Mouse (Mus musculus) embryonic facial prominence, embryonic 12.5 days (tissue): ENCODE results near the gene Rnh1. TPM values are rescaled to one million over a fixed set of nuclear protein-coding genes. Genes with fewer than 3 reads are reported as not detected.
A peak's percentile ranks its signal among the peaks of the same experiment; 100 is the strongest.

Experiments
- ATAC-seq: fragments of 200-750 bp; cut with Nextera tagmentation; 2 replicates; pipeline ENCODE4 v1.8.0; 2017; ENCODE audit not compliant: insufficient number of reproducible peaks, insufficient read depth, low FRiP score, low TSS enrichment
- H3K27ac ChIP-seq: fragments of 300-500 bp; sonication (generic); 2 replicates; pipeline ENCODE4 v1.5.1; 2016; ENCODE audit warnings: mild to moderate bottlenecking
- H3K27me3 ChIP-seq: fragments of 300-500 bp; sonication (generic); 2 replicates; pipeline ENCODE4 v1.6.1; 2016; ENCODE audit warnings: mild to moderate bottlenecking, moderate library complexity
- H3K36me3 ChIP-seq: fragments of 300-500 bp; sonication (generic); 2 replicates; pipeline ENCODE4 v1.6.1; 2016; ENCODE audit warnings: mild to moderate bottlenecking
- H3K4me1 ChIP-seq: fragments of 300-500 bp; sonication (generic); 2 replicates; pipeline ENCODE4 v1.6.1; 2016
- H3K4me2 ChIP-seq: fragments of 300-500 bp; sonication (generic); replicated peaks from 2 replicates; pipeline ENCODE4 v1.6.1; 2016; ENCODE audit warnings: mild to moderate bottlenecking, moderate library complexity
- H3K4me3 ChIP-seq: fragments of 300-500 bp; sonication (generic); 2 replicates; pipeline ENCODE4 v1.5.1; 2016; ENCODE audit warnings: mild to moderate bottlenecking
- H3K9ac ChIP-seq: fragments of 300-500 bp; sonication (generic); 2 replicates; pipeline ENCODE4 v1.6.1; 2016; ENCODE audit warnings: mild to moderate bottlenecking, moderate library complexity
- H3K9me3 ChIP-seq: fragments of 300-500 bp; sonication (generic); 2 replicates; pipeline ENCODE4 v1.6.1; 2016; ENCODE audit warnings: mild to moderate bottlenecking, moderate library complexity
- WGBS: fragments of 180-500 bp; shearing (Covaris S2); methylation state at CpG from one replicate; pipeline ENCODE4 v1.1.7; 2016; 5-methylcytosine and 5-hydroxymethylcytosine counted together
- polyA plus RNA-seq: library from polyadenylated mRNA; unstranded; fragments of >200 nt; fragmentation: Nextera tagmentation; extraction: Ambion mirVana; gene quantifications from 2 replicates; pipeline ENCODE4 v1.2.1, GENCODE M21; 2016

Gene Rnh1
- polyA plus RNA-seq, 1 experiment from 2014 or later, result 87.9 TPM

- H3K4me1 ChIP-seq, result peaks cover 20% of the 10 kb centered on the region
Observed at GRCm38 (mm10) chr7:141215101-141215879, 42.6 kb upstream of the Rnh1 start, which contains the start of gene Rassf7. Gene Rassf7, plus strand, starts transcription at chr7:141215860.

GRCm38 (mm10) chr7:141214310-141214709 is 41.7 kb upstream of the Rnh1 start:
- H3K27me3 ChIP-seq, result no peaks in the 10 kb centered on the region
- peaks cover 12% of the 10 kb centered on the region; the same call in 1 of the 2 replicates for H3K36me3 ChIP-seq
- ATAC-seq, result no peak
- no peak overlapping the region; the same call in 1 of the 2 replicates for H3K4me2 ChIP-seq
- no peaks in the 10 kb centered on the region for H3K9me3 ChIP-seq
- H3K27ac ChIP-seq, result peak overlapping the region; percentile 94
- peaks cover 19% of the 10 kb centered on the region for H3K4me1 ChIP-seq
- H3K4me3 ChIP-seq, result no peak overlapping the region
- H3K9ac ChIP-seq, result peak overlapping the region; percentile 72; the same call in 1 of the 2 replicates
- WGBS, result 68% methylated on average over 3 of the region's 3 CpGs

More at GRCm38 (mm10) chr7:141215101-141215879, 42.6 kb upstream of the Rnh1 start, which contains the start of gene Rassf7:
- 1% methylated on average over 41 of the region's 41 CpGs for WGBS
- Histone ChIP-seq H3K4me2 (peak within 1 kb of the TSS; percentile 89), H3K9me3 (no peaks in the 10 kb centered on the region), H3K27me3 (no peaks in the 10 kb centered on the region), H3K4me3 (peak within 1 kb of the TSS; percentile 68), H3K27ac (peak within 1 kb of the TSS; percentile 94), H3K36me3 (peaks cover 15% of the 10 kb centered on the region), H3K9ac (peak within 1 kb of the TSS; percentile 72)
- peak; percentile 90 for ATAC-seq

GRCm38 (mm10) chr7:141213605-141214235 is 41.1 kb upstream of the Rnh1 start, which contains the start of gene Lmntd2:
Gene Lmntd2, minus strand, starts transcription at chr7:141214080.
- H3K4me3 ChIP-seq, result peak within 1 kb of the TSS; percentile 68
- H3K27me3 ChIP-seq, result no peaks in the 10 kb centered on the region
- H3K9me3 ChIP-seq, result no peaks in the 10 kb centered on the region
- peak within 1 kb of the TSS; percentile 94 for H3K27ac ChIP-seq
- ATAC-seq, result no peak
- 92% methylated on average over 11 of the region's 11 CpGs for WGBS
- H3K36me3 ChIP-seq, result peaks cover 12% of the 10 kb centered on the region; the same call in 1 of the 2 replicates
- peaks cover 19% of the 10 kb centered on the region for H3K4me1 ChIP-seq
- peak within 1 kb of the TSS; percentile 72 for H3K9ac ChIP-seq
- H3K4me2 ChIP-seq, result peak within 1 kb of the TSS; percentile 89

DNA sequence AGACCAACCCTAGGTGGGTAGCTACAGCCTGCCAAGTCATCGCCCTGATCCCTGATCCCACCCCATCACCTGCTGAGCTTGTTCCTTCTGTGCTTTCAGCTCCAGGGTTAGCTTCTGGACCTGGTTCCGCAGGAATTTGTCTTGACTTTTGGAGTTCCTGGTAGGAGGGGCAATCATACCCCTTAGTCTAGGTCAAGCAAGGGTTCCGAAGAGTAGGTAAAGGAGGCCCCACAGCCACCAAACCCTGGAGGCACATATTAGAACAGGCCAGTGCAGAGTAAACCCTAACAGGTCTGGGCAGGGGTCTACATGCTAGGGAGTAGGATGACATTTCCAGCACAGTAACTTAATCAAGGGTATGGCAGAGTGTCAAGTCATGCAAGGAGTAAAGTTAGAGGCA is 40.5 kb upstream of the Rnh1 start:
- Histone ChIP-seq H3K36me3 (peaks cover 11% of the 10 kb centered on the region; the same call in 1 of the 2 replicates), H3K4me1 (peaks cover 19% of the 10 kb centered on the region), H3K27ac (no peak overlapping the region), H3K4me3 (no peak overlapping the region), H3K4me2 (no peak overlapping the region), H3K27me3 (no peaks in the 10 kb centered on the region), H3K9ac (no peak overlapping the region), H3K9me3 (no peaks in the 10 kb centered on the region)
- ATAC-seq, result no peak
- 77% methylated on average over 3 of the region's 3 CpGs for WGBS

DNA sequence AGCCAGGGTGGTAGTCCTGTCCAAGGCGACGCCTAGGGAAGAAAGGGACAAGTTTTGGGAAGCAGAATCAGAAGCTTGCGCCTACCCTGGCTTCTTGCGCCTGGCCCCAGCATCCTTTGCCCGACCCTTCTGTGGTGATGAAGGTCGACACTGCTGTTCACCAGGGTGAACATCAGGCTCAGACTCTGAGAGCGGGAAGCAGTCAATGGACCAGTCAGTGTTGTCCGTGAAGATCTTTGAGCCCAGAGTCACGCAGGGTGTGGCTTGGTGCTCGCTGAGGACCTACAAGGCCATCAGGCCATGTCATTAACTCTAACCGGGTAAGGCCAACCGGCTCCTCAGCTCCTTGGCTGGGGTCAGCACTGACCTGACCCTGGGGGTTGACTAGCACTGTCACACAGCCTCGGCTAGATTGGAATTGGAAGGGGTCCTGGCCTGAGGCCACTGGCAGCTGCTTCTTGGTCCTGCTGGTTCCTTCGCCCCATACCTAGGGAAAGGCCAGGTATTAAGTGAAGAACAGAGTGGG is 38.0 kb upstream of the Rnh1 start:
- Histone ChIP-seq H3K9me3 (no peaks in the 10 kb centered on the region), H3K27me3 (no peaks in the 10 kb centered on the region), H3K36me3 (no peaks in the 10 kb centered on the region), H3K4me3 (no peak overlapping the region), H3K4me1 (peaks cover 6% of the 10 kb centered on the region; the same call in 1 of the 2 replicates), H3K4me2 (no peak overlapping the region), H3K9ac (no peak overlapping the region), H3K27ac (no peak overlapping the region)
- no peak for ATAC-seq
- 85% methylated on average over 14 of the region's 14 CpGs for WGBS

DNA sequence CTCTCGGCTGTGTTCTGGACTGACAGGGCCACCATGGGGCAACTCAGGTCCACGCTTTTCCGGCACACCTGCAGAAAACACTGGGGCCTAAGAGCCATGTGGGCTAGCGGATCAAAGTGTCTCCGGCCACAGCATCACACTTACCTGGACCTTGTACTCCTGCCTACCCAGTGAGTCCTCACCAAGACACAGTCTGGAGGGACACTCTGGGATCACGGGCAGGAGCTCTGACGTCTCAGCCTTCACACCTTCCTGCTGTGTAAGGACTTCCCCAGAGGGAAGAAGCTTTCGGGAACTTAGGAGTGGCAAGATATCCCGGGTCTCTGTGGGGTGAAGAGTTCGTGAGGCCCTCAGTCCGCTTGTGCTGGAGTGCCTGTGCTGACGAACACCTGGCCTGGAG is 37.5 kb upstream of the Rnh1 start:
- ATAC-seq, result no peak
- Histone ChIP-seq H3K4me2 (no peak overlapping the region), H3K9me3 (no peaks in the 10 kb centered on the region), H3K27ac (no peak overlapping the region), H3K9ac (no peak overlapping the region), H3K36me3 (no peaks in the 10 kb centered on the region), H3K27me3 (no peaks in the 10 kb centered on the region), H3K4me1 (peaks cover 5% of the 10 kb centered on the region; the same call in 1 of the 2 replicates), H3K4me3 (no peak overlapping the region)
- 84% methylated on average over 12 of the region's 12 CpGs for WGBS

DNA sequence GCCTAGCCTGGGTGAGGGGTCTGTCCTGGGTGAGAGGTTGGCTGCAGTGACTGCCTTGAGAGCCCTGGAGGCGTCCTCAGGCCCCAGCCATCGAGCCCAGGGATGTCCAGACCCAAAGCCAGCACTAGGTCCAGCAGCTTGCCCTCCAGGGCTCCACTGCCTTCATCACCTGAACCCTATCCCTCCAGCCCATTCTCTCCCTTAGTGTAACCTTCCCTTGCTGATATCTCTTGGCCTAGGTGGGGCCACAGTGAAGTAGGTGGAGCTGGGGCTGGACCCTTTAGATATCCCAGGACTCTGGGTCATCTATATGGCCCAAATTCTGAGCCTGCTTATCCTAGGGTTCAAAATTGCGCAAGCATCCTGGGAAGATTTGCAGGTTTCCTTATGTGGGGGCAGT is 36.9 kb upstream of the Rnh1 start:
- 66% methylated on average over 3 of the region's 3 CpGs for WGBS
- Histone ChIP-seq H3K36me3 (no peaks in the 10 kb centered on the region), H3K27me3 (no peaks in the 10 kb centered on the region), H3K4me3 (no peak overlapping the region), H3K9me3 (no peaks in the 10 kb centered on the region), H3K4me2 (no peak overlapping the region), H3K4me1 (no peaks in the 10 kb centered on the region; the same call in 1 of the 2 replicates), H3K9ac (no peak overlapping the region), H3K27ac (no peak overlapping the region)
- no peak for ATAC-seq

GRCm38 (mm10) chr7:141206182-141206937 is 33.7 kb upstream of the Rnh1 start:
- Histone ChIP-seq H3K9ac (no peak overlapping the region), H3K9me3 (no peaks in the 10 kb centered on the region), H3K4me1 (no peaks in the 10 kb centered on the region), H3K4me2 (no peak overlapping the region), H3K4me3 (no peak overlapping the region), H3K27ac (no peak overlapping the region), H3K27me3 (no peaks in the 10 kb centered on the region), H3K36me3 (no peaks in the 10 kb centered on the region)
- no peak for ATAC-seq
- WGBS, result 89% methylated on average over 18 of the region's 18 CpGs

- H3K36me3 ChIP-seq, result no peaks in the 10 kb centered on the region
- no peak; the same call in 1 of the 2 replicates for ATAC-seq
- H3K27me3 ChIP-seq, result no peaks in the 10 kb centered on the region
- H3K9ac ChIP-seq, result no peak overlapping the region
- no peaks in the 10 kb centered on the region for H3K9me3 ChIP-seq
- H3K4me1 ChIP-seq, result no peaks in the 10 kb centered on the region
- WGBS, result 88% methylated on average over 5 of the region's 5 CpGs
- no peak overlapping the region for H3K4me3 ChIP-seq
- H3K27ac ChIP-seq, result no peak overlapping the region
- no peak overlapping the region for H3K4me2 ChIP-seq
Observed at GRCm38 (mm10) chr7:141205504-141205903, 32.8 kb upstream of the Rnh1 start.

- H3K27ac ChIP-seq, result no peak overlapping the region
Observed at GRCm38 (mm10) chr7:141204546-141204945, 31.9 kb upstream of the Rnh1 start.

GRCm38 (mm10) chr7:141198121-141198520 is 25.5 kb upstream of the Rnh1 start:
- Histone ChIP-seq H3K9me3 (no peaks in the 10 kb centered on the region), H3K4me3 (no peak overlapping the region), H3K4me2 (no peak overlapping the region), H3K4me1 (peaks cover 9% of the 10 kb centered on the region), H3K36me3 (no peaks in the 10 kb centered on the region), H3K27me3 (no peaks in the 10 kb centered on the region), H3K27ac (no peak overlapping the region), H3K9ac (no peak overlapping the region)
- 98% methylated on average over 4 of the region's 4 CpGs for WGBS
- ATAC-seq, result no peak

More at GRCm38 (mm10) chr7:141204546-141204945, 31.9 kb upstream of the Rnh1 start:
- H3K4me3 ChIP-seq, result no peak overlapping the region
- no peak for ATAC-seq
- 76% methylated on average over 3 of the region's 3 CpGs for WGBS
- no peaks in the 10 kb centered on the region for H3K36me3 ChIP-seq
- no peak overlapping the region for H3K4me2 ChIP-seq
- no peaks in the 10 kb centered on the region for H3K27me3 ChIP-seq
- H3K9me3 ChIP-seq, result no peaks in the 10 kb centered on the region
- no peaks in the 10 kb centered on the region for H3K4me1 ChIP-seq
- H3K9ac ChIP-seq, result no peak overlapping the region
